Mouse (Mus musculus): ENCODE results near the gene Slc29a3.
A peak's percentile ranks its signal among the peaks of the same experiment; 100 is the strongest.
"Not testable (repeated sequence)": the region's sequence is repeated elsewhere in the genome, so short reads cannot be mapped to it uniquely, and the experiment has no call there.

The Slc29a3 gene

DNA sequence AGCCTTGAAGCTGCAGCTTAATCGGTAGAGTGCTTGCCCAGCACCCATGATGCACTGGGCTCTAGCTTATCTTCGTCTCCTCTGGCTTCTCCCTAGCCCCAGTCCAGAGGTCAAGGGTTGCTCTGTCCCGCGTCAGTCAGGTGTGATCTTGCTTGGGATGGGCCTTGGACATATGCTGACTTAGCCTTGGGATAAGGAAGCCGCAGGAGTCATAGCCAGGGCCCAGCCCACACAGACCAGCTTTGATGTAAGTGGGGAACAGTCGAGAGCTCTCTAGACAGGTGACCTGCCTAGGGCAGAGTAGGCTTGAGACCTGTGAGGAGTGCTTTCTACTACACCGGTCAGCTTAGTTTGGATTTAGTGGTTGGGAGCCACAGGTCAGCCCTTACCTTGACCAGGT lies 14.8 kb upstream of the Slc29a3 start:
- no peak for DNase-seq (ENCODE audit: low spot score in 2 of 2)

DNA sequence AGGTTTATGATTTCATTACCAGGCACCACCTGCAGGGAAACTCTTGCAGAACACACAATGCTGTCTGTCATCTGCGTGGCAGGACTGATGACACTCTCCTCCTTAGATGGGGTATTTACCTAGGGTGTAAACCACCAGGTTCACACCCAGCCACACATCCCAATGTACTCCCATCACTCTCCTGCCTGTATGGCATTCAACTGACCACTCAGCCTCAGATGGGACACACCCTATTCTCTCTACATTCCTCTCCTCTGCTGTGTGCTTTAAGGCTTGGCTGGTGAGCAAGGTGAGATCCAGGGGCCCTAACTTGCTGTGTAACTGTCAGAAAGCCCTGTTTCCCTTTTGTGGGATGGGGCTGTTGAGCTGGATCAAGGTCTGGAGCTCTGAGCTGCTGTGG lies 9.5 kb upstream of the Slc29a3 start:
- DNase-seq (ENCODE audit: low spot score in 2 of 2), result no peak

DNA sequence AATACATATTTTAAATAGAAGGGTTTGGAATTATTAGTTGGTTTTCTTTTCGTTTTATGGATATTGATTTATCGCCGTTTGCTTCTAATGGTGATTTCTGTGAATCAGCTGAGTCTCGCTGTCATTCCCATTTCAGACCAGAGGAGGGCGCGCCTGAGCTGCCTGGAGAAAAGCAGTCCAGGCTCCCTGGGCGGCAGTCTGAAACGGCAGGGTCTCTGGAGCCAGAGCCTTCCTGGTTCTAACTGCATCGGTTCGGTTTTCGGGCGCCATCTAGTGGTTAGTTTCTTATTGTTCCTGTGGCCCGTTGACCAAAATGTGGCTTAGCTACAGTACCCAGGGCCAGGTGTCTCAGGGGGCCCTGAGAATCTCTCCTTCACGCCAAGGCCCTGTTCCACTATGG lies 7.8 kb upstream of the Slc29a3 start:
- peak; percentile 86 to 88 for DNase-seq (ENCODE audit: low spot score in 2 of 2)

DNA sequence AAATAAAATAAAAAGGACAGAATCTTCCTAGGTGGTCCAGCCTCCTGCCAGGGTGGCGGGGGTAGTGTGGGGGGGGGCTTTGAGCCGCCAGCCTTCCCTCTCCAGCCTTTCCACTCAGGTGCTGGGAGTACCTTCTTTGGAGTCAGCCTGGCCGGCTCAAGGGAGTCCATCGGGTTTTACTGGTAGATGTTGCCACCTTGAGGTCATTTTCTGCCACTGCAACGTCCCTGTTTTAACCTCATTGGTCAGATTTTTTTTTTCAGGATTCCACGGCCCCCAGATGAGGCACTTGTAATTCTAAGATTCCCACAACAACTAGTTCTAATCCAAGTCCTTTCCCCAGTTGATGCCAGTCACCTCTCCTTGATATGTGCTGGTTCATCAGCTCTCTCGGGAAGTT lies 4.4 kb upstream of the Slc29a3 start:
- peak; percentile 44 to 61 for DNase-seq (ENCODE audit: low spot score in 2 of 2)

DNA sequence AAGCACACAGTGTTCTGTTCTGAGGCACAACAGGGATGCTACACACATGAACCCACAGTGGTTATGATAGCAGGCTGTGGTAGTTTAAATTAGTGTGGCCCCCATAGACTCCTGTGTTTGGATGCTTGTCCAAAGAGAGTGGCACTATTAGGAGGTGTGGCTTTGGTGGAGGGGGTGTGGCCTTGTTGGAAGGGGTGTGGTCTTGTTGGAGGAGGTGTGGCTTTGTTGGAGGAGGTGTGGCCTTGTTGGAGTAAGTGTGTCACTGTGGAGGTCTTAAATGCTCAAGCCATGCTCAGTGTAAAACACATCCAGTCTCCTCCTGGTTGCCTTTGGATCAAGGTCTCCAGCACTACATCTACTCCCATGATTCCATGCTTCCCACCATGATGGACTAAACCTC lies 3.6 kb upstream of the Slc29a3 start:
- no peak for DNase-seq (ENCODE audit: low spot score in 2 of 2)

DNA sequence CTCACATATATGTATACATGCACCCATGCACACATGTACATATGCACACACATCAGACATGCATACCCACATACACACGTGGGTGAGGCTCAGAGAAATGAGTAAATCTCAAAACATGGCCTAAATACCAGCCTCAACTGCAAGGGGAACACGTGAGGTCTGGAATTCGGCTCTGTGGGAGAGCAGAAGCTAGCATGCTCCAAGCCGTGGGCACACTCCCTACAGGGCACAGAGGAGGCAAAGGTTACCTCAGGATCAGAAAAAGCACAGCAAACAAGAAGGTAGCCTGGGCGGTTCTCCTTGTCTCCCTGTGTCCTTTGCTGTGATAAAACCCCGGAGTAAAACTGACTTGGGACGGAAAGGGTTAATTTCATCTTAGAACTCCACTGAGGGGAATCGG lies 1.3 kb upstream of the Slc29a3 start:
- no peak for DNase-seq (ENCODE audit: low spot score in 2 of 2)

DNA sequence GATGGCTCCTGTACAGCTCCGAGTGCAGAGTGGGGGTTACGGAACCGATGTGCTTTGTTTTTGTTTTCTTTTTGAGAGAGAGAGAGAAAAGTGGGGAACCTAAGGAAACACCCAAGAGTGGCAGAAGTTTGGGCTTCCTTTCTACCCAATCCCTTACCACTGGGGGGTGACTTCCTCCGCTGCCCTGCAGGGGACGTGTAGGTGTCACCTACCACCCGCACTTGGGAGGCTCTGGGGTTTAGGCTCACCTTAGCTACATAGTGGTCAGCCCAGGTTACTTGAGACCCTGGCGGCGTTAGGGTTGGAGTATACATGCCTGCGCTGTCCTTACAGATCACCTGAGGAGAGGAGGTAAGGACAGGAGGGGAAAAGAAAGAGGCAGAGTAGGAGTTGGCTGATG lies 667 bp upstream of the Slc29a3 start:
- DNase-seq (ENCODE audit: low spot score in 2 of 2), result peak in 1 of 2 experiments; percentile 38

DNA sequence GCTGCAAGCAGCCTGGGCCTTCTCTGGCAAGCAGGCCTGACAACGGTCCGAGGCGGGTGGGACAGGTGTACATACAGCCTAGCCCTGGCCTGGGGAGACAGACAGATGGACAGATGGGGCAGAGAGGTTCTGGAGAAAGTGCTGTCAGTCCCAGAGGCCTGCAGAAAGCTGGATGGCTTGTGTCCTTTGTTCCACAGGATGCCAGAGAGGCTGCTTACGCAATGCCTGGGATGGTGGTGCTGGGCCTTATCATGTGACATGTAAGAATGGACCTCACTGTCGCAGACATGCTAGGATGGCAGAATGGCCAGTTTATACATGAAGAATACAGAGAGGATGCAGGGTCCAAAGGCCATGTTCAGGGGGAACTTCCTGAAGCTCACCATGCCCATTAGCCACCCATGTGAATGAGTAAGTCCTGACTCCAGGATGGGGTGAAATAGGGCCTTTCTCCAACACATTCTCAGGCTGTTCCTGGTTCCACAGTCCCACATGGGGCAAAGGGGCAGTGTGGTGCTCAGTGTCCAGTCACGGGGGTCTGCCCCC lies 4.9 kb downstream of the Slc29a3 start:
- no peak for DNase-seq (ENCODE audit: low spot score in 2 of 2)

DNA sequence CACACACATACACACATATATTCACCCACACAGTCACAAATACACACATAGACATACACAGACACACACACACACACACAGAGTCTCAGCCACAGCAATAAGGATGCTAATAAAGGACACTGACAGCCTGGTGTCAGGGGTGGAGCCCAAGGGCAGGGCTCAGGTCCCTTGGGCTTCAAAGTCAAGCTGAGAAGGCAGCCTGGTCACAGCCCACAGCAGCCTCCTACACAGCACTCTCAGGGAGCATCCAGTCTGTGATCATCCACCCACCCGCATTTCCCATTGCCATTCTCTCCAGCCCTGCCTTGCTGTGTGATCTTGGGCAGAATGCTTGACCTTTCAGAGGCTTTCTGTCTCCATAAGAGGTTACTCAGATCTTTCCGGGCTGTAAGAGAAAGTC lies 6.1 kb downstream of the Slc29a3 start:
- peak; percentile 70 to 71 for DNase-seq (ENCODE audit: low spot score in 2 of 2)

DNA sequence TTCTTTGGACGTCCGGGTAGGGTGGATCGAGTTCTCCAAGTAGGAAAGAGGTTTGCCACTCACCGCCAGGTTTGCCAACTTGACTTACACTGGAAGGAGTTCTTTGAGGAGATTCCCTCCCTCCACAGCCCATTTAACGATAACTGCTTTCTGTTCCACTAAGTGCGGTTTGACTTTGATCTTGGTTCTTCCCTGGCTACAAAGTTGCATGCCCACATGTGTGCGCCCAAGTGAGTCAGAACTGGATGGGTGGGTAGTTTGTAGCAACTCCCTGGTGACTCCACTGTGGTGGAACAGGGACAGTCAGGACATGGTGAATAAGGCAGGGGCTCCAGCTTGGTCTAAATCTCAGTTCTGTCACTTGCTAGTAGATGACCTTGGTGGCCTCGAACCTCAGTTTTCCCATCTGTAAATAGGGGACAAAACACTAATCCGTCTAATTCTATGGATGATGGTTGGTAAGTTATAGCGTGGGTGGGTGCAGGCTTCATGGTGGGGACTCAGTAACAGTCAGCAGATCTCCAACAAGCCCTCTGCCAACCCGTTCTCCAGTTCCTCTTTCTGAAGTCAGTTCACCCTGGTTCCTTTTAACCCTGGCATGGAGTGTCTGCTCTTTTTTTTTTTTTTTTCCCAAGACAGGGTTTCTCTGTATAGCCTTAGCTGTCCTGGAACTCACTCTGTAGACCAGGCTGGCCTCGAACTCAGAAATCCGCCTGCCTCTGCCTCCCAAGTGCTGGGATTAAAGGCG lies 7.9 kb downstream of the Slc29a3 start:
- peak; percentile 64 to 69 for DNase-seq (ENCODE audit: low spot score in 2 of 2)

DNA sequence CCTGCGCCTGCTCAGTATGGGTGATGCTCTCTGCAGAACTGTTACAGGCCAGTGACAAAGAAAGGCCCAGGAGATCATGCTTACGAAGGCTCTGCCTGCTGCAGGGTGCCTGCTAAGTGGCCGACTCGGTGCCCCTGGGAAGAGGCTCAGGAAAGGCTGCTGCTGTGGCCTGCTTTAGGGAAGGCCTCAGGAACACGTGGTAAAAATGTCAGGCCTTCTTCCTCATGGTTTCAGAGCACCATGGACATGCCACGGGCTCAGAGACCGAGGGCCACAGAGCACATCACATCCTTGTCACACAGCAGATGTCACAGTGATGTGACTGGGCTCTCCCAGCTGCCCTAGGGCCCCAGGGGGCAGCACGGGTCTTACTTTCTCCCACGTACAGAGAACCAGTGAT lies 8.9 kb downstream of the Slc29a3 start:
- no peak for DNase-seq (ENCODE audit: low spot score in 2 of 2)

DNA sequence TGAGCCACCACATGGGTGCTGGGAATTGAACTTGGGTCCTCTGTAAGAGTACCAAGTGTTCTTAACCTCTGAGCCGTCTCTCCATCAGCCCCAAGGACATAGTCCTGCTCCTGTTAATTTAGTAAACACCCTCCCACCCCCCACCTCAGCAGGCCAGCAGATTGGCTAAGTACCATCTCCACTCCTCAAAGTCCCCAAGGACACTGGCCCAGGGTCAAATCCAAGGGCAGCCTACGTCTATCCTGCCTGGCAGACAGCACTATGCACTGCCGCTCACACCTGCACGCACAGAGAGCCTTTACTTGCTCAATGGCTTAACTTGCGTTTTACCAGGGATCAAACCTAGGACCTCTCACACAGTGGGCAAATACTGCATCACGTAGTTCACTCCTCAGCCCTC lies 9.7 kb downstream of the Slc29a3 start:
- no peak for DNase-seq (ENCODE audit: low spot score in 2 of 2)

DNA sequence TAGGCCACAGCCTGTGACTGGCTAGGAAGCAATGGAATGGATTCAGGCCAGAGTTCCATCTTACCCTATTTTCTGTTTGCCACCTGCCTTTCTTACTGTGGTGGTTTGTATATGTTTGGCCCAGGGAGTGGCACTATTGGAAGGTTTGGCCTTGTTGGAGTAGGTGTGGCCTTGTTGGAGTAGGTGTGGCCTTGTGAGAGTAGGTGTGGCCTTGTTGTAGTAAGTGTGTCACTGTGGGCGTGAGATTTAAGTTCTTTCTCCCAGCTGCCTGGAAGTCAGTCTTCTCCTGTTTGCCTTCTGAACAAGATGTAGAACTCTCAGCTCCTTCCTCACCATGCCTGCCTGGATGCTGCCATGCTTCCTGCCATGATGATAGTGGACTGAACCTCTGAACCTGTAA lies 10.3 kb downstream of the Slc29a3 start:
- DNase-seq (ENCODE audit: low spot score in 2 of 2), result not testable (repeated sequence)

DNA sequence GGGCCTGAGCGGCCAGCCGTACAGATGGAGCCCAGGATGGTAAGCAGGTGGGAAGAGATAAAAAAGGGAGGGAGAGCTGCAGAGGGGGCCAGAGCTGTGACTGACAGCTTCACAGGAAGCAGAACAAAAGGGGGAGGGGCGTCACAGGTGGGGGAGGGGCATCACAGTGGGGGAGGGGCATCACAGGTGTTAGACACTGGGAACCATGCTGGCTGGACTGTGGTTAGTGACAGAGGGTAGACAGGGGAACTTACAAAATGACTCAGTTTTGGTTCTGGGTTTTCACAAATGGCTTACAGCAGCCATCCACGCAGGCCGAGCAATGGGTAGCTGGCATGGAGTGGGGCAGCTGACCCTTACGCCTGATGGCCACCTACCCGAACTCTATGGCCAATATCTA lies 11.2 kb downstream of the Slc29a3 start:
- DNase-seq (ENCODE audit: low spot score in 2 of 2), result peak; percentile 46 to 48

DNA sequence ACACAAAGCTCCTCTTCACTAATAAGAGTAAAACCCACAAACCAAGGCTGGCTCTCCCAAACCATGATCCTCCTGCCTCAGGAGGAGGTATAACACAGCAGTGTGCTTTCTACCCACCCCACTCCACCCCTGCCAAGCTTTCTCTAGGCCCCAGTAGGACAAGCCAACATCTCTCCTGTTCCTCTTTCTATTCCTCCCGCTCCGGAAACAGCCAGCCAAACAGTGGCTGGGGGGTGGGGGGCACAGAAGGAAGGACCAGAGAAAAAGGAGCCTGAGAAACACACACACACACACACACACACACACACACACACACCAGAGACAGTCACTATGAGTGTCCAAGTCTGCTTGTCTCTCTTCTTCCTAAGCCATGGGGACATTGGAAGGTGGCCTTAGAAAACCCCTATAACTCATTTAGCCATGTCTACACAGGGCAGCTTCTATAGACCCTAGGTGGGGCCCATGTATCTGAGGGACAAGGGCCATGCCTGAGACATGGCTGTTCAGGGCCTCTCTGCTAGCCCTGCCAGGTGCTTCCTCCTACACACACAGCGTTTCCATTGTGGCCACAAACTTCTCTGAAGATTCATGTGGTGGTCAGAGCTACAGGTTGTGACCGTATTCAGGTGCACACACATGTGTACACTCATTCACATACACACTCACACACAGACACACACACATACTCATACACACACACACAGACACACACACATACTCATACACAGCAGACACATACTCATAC lies 12.8 kb downstream of the Slc29a3 start:
- DNase-seq (ENCODE audit: low spot score in 2 of 2), result peak; percentile 32 to 44

DNA sequence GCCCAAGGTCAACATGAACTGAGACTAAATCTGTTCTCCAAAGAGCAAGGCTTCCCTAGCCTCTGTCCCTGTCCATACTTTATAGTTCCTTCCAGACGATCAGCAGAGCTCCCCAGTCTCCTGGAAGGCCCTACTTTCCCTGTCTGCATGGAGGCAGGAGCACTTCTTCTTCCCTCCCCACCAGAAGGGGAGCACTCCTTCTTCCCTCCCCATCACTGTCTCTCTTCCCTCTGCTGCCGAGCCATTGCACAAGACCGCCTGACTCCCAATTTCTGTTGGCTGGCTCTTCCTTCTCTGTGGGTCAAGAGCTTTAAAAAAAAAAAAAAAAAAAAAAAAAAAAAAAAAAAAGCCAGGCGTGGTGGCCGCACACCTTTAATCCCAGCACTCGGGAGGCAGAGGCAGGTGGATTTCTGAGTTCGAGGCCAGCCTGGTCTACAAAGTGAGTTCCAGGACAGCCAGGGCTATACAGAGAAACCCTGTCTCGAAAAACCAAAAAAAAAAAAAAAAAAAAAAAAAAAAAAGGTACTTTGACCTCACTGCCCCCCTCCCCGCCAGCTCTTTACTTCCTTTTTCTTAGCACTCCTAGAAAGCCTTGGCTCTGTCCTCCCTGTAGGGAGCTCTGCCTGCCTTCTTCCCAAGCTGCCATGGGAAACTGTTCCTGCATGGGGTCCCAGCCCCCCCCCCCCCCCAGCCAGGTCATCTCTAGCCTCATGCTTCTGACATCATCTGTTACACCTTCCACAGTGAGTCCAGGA lies 14.5 kb downstream of the Slc29a3 start:
- DNase-seq (ENCODE audit: low spot score in 2 of 2), result no peak

DNA sequence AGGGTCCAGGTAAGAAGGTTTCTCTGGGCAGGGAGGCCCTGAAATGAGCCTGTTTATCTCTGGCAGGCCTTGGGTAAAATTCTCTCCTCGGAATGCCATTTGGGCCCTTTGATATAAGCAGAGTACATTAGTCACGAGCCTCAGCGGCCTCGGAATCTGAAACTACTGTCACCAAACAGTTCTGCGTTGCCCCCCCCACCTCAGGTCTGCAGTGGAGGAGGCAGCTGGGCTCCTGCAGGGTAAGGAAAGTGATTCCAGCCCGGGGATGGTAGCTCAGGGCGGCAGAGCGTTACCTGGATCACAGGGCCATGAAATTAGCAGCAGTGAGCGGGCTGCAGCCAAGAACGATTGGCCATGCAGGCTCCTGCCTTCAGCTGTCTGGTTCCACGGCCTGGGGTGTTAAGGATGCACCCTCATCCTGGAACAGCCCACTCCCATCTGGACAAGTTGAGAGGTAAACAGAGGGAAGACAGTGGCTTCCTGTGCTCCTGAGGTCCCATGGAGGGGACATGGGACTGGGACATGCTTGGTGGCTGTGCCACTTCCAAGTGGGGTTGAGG lies 15.3 kb downstream of the Slc29a3 start:
- no peak for DNase-seq (ENCODE audit: low spot score in 2 of 2)

DNA sequence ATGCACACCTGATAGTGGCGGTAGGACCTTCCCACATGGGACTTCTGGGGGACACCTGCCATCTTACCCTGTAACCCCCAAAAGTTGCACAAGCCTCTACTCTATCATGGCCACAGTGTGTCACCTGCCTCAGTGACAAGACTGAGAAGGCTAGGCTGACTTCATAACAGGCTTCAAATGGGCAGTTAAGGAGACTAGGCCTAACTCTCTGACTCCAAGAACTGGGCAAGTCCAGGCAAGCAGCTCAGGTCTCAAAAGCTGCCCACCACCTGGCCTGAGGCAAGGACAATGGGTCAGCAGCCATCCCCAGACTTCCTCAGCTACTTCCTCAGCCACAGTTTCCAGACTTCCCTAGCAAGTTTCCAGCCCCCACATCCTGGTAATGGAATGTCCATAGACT lies 16.9 kb downstream of the Slc29a3 start:
- no peak for DNase-seq (ENCODE audit: low spot score in 2 of 2)

DNA sequence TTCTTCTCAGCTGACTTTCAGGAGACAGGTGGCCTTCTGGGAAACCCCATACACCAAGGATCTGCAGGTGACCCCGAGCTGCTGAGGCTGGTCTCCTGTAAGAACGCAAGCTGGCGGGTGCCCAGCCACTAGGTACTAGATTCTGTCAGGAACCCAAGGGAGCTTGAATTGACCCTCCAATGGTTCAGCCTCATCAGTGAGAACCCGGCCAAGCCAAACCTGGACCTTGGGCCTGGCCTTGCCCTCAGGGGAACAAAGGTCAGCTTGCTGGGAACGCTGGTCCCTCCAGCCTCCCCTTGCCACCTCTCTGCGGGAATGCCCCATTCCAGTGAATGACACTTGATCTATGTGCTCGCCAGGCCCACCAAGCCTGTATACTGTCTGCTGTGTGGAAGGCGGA lies 19.1 kb downstream of the Slc29a3 start:
- DNase-seq (ENCODE audit: low spot score in 2 of 2), result no peak

DNA sequence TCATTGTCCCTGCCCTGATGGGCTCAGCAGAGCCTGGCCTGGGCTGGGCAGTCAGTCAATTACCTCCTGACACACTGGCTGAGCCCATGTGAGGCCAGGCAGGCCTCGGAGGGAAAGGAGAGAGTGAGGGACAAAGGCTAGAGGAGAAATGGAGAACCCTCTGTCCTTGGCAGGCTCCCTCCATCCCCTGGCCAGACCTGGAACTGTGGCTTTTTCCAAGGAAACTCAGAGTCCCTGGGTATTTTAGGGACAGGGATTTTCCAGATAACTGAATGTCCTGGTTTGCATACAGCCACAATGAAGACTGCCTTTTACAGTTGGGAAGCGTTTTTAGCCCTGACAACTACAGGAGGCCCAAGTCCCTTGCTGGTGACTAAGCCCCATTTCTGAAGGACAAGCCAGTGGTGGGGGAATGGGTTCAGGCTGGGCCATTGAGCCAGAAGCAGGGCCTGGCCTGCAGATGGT lies 20.2 kb downstream of the Slc29a3 start:
- DNase-seq (ENCODE audit: low spot score in 2 of 2), result no peak

DNA sequence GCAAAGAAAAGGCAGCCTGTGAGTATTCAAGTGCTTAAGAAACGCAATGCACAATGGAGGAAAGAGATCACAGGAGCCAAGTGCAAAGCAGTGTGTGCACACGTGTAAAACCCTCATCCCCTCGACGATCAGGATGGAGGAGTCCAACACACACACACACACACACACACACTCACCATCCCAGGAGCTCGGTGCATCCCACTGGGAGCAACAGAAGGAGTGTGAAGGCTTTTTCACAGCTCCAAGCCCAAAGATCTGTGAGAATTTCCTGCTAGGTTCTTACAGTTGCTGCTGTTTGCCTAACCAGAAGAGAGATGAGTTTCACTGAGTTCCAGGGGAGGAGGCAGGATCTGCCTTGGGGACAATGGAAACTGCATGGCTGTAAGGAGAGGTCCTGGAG lies 20.9 kb downstream of the Slc29a3 start:
- no peak for DNase-seq (ENCODE audit: low spot score in 2 of 2)

DNA sequence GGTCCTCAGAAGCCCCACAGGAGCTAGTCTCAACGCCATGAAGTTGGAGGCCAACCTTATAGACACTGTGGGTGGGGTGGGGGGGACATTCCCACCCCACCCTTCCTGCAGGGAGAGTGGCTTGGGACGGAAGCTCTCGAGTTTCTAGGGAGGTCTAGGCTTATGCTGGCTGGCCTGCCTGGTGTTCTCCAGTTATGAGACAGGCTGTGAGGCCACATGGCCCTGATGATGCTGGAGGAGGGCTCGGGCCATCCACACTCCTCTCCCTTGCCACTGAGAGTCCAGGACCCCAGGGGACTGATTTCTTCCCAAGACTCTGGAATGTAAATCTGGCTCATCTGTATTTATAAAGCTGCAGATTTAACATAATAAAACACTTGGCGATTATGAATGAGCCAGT lies 25.3 kb downstream of the Slc29a3 start:
- DNase-seq (ENCODE audit: low spot score in 2 of 2), result no peak

All from spleen, postnatal 36 days (tissue).